Mouse (Mus musculus) c-Kit-negative CD71-positive TER-119-positive erythroid progenitor cells, embryonic 14.5 days (primary cell): ENCODE measurements around the gene Arhgef12.

Experiments
- DNase-seq: peaks from one replicate; pipeline ENCODE4 v3.0.0-alpha.2; 2013; ENCODE audit warnings: low read depth, low spot score

Gene Arhgef12

DNA sequence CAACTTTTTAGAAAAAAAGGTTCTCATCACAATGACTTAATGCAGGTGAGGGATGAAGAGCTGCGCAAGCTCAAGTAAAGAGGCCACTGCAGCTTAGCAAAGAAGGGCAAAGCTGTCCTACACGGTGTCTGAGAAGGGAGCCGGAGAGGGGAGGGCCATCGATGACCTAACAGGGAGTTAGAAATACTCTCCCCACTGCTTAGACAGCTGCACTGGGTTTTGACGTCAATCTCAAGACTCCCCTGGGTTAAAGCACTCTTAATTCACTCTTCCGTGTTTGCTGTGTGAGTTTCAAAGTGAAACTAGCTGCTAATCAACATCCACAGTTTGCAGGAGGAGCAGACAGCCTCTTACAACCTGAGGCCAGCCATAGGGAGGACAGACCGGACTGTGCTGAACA, 30.9 kb downstream of the Arhgef12 start:
- DNase-seq: no peak

DNA sequence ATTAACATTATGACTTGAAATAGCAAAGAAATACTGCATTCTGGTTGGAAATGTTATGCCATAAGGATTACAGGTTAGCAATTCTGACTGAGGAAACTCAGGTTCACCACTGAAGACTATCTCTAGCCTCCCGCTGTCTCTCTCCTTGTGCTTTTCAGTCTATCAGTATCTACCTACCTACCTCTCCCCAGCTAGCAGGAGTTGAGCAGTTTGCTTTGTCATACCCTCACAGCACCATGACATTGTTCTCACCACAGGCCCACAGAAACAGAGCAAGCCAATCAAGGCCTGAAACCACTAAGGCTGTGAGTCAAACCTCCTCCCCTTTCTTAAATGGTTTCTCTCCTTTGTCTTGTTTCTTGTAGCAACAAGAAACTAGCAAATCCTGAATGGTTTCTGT, 32.4 kb downstream of the Arhgef12 start:
- no peak for DNase-seq

DNA sequence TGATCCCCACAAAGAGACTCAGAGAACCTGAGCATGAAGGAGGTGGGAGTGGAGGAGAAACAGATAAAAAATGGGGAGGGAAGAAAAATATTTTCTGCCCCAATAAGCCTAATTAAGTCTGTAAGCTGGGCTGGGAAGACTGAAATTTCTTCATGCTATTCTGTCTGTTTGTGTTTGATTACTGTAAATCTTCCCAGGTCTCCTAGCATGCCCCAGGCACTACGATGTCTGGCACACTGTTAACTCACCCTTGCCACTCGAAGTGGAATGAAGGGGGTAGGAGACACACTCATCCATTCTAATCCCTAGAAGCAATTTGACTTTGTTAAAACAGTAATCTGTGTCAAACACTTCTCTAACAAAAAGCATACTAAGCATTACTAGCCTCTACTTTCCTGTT, 35.3 kb downstream of the Arhgef12 start:
- no peak for DNase-seq

DNA sequence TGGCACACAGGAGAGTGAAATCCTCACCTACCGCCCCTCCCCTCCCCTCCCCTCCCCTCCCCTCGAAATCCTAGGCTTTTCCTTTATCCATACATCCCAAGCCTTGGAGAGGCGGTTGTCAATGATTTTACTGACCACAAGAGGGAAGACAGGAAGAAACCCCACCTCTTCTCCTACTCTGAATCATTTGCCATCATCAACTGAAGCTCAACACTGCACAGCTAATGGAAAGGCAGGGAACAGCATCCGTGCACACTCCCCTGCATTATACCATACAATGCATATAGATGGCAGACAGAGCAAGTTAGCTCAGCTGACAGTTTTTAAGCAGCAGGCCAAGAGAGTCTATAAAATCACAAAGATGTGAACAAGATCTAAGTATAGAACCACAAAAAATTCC, 35.9 kb downstream of the Arhgef12 start:
- no peak for DNase-seq

DNA sequence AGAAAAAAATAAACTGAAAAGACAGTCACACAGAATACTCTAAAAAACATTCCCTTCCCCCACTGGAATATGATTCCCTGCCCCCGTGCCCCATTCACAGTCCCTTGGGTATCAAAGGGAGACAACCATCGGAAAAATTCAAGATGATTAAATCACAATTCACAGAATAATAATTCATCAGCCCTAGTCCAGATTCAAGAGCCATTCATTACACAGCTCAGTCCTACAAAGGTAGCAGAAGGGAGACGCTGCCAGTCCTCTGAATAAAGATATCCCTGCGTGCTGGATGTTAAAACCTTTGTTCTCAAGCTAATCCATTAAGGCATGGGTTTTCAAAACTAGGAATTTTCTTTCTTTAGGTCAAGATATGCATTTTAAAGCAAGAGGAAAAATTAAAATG, 36.5 kb downstream of the Arhgef12 start:
- DNase-seq: no peak

DNA sequence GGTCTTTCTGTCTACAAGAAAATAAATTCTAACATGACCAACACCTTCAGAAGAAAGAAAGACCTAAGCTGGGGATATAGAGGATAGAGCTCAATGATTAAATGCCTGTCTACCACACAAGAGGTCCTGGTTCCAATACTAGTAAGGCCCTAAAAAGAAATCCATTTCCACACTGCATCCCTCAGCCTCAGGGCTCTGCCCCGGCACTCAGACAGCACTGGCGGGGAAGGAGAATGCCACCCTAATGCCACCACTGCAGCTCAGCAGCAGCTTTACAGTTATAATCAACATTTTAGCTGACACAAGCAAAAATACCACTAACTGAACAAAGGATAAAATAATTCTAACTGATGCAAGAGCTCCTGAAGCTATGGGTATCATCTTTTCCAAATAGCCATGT, 36.9 kb downstream of the Arhgef12 start:
- DNase-seq: no peak

DNA sequence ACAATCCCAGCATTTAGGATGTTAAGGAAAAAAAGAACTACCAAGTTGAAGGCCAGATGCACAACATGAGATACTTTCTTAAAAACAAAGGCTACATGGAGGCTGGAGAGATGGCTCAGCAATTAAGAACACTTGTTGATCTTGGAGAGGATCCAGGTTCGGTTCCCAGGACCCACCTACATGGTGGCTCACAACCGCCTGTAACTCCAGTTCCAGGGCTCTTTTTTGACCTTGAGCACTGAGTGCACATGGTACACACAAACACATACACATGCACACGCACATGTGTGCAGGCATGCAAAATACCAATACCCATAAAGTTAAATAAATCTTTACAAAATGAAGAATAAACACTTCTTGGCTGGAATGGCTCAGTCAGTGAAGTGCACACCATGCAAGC, 39.1 kb downstream of the Arhgef12 start:
- no peak for DNase-seq

DNA sequence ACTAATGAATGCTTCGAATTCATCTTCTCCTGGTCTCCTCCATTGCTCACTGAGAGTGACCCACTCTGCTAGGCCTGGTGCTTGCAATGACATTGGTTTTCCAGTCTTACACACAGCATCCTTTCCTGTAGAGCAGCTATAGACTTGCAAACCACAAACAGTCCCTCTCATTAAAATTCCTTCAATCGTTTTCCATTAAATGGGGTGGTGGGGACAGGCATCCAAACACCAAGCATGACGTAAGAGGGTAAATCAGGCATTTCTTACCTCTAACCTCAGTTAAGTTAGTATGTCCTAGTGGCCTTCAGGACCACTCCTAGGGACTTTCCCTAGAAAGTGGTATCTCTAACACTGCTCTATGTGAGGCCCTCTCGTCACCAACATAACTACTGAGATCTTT, 41.8 kb downstream of the Arhgef12 start:
- no peak for DNase-seq

DNA sequence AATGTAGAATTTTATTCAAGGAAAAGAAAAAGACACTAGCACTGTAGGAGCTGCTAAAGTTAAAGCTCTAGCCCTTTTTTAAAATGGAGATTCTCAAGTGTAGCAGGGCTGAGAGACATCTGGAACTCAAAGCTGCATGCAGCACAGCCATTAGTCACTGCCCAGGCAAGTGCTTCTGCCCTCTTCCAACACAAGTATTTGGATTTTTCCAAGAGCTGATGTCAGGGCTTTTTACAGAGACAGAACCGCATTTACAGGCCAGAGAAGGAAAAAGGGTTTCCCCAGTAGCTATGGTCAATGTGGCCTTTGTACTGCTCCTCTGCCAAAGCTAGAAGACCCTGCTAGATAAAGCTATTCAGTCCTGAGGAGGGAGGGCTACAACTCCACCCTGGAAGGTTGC, 45.5 kb downstream of the Arhgef12 start:
- DNase-seq: no peak

DNA sequence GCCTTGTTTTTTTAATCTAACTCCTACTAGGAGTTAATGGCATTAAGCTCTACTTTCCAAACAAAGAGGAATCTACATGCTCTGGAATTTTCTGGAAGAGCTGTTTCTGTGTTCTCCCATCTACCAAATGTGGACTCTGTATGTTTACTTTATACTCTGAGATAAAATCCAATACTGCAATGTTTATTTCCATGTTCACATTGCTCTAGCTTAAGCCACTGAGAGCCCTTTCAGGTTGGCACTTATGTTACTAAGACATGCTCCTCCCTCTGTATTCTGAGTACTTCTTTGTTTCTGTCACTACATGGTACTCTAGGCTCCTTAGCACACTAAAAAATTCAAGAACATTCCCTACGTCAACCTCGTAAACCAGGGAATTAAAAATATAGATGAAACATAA, 56.6 kb downstream of the Arhgef12 start:
- no peak for DNase-seq

DNA sequence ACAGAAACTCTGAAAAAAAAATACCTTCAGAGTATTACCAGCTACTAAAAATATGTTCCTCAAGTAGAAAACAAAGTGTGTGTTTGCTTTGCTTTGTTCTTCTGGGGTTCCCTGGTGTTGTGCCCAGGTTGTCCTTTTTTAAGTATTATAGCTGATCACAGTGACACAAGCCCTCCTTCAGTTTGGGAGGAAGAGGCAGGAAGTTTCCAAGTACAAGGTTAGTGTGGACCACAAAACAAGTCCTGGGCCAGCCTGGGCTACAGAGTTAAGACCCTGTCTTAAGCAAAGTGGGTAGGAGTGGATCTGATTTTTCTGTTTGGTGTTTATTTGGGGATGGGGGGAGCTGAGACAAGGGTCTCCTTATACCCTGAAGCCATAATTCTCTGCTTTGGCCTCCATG, 62.6 kb downstream of the Arhgef12 start:
- no peak for DNase-seq

DNA sequence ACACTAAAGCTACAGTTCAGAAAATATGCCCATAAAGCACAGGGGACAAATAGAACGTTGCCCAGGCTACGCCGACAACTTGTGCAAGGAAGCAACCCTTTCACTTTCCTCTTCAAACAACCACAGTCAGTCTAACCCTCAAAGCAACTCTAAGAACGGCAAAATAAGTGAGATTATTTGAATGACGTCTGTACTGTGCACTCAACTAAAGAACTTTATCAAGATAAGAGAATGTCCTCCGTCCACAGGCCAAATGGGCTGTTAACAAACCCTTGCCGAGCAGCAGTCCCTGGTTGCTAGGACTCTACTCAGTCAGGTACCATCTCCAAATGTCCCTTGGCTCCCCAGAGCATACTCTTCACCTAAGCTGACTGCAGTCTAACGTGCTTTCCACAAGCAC, 68.6 kb downstream of the Arhgef12 start:
- no peak for DNase-seq

DNA sequence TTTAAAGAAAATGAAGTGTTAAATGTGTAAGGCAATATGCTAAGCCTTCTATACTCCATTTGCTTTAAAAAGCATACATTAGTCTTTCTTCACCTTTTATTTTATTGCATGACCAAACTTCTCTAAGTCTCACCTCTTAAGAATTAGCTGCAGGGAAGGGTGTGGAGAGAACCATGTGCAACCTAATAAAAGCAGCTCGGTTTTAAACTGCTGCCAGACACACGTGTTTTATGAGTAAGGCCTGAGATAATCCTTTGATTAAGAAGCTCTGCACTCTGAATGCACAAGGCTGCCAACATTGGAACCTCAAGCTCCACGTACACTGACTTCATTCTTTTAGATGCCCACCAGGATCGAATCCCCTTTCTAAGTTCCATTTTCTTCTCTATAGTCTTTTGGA, 71.8 kb downstream of the Arhgef12 start:
- no peak for DNase-seq

DNA sequence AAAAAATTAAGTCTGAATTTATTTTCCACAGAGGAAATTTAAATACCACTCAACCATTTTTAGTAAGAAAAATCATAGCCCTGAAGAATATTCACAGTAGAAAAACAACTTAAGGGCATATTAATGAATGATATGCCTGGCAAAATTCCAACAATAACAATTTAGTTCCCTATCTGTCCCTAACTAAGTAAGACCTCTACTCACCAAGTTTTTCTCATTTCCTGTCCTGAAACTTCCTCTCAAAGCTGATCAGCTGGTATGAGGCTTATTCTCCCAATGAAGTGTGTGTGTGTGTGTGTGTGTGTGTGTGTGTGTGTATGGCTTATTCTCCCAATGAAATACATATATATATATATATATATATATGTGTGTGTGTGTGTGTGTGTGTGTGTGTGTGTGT, 72.8 kb downstream of the Arhgef12 start:
- DNase-seq: no peak

DNA sequence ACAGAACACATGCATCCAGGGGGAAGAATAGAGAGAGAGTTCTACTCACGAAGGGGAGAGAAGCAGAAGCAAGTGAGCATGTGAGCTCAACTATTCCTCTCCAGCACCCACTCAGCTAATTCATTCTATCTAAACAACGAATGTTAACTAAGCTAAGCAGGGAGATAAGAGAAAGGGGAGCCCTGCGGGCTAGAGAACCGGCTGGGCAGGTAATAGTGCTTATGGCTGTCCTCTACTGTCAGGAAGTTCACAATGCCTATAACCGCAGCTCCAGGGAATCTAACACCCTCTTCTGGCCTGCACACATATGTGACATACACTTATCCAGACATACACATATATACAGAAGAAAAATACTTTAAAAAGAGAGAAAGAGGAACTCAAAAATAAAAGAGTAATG, 79.3 kb downstream of the Arhgef12 start:
- DNase-seq: no peak

DNA sequence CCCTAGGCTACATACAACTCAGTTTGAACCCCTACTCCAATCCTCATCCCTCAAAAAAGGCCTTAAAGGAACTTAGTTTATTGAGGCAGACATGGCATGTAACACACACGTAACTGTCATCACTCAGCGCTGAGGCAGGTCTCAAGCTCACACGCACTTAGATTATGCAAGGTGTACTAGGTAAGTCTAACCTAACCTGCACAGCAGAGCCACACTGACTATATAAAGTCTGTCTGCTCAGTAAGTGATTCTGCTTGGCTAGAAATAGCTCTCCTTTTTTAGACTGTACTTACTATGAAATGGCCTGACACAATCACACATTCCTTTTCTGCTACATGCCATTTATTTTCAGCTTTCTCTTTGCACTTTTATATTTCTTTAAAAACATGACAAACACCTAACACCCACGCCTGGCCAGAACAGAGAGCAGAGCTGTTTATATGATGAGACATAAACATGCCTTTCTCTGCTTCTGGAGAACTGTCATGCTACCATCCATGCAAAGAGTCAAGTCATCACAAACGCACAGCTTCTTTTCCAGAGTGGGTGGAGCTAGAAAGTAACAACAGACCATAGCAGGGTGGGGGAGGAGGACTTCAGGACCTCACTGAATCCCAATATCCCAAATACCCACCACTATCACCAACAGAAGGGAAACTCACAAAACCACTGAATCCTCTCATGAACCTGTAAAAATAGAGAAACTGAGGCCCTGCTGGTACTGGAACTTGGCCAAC, 85.4 kb downstream of the Arhgef12 start:
- no peak for DNase-seq

DNA sequence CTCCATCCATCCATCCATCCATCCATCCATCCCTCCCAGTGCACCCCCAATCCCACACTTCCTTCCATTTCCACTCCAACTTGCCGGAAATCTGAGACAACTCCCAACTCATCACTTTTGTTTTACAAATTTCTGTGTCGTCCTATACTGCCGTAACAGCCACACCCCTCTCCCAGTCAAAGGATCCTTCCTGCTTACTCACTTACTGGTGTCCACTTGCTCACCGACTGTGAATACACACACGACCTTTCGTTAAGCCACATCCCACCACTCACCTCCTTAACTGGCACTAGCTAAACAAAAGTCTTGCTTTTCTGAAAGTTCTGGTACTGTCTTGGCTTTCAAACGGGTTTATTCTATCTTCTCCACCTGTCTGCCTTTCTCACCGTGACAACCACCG, 87.4 kb downstream of the Arhgef12 start:
- DNase-seq: no peak

DNA sequence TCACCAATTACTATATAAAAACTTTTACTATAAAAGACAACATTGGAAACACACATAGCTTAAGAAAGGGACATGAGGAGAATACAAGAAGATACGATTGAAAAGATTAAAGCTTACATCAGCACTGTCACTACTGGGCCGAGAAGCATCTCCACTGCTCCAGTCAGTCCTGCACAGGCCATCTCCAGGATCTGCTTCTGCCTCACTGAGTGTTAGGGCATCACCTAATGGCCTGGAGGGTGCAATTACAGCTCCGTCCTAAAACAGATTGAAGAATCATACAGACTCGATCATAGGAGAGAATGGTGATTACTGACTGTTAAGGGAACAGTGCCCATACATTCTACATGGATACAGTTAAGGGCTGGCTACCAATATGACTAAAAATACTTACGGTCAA, 91.3 kb downstream of the Arhgef12 start:
- no peak for DNase-seq

DNA sequence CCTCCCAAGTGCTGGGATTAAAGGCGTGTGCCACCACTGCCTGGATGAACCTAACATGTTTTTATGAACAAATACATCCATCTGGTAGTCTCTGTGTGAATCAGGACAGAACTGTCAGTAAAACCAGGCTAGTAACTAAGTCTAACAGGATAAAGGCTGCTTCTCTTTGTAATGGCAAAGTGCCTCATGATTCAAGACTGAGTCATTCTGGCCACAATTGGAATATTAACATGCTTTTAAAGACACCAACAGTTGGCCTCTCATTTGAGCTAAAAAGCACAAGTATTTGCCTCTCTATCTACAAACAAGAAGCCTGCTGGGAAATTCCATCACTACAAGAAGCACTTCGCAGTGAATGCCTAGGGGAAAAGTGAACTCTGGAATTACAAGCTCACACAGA, 91.7 kb downstream of the Arhgef12 start:
- no peak for DNase-seq

DNA sequence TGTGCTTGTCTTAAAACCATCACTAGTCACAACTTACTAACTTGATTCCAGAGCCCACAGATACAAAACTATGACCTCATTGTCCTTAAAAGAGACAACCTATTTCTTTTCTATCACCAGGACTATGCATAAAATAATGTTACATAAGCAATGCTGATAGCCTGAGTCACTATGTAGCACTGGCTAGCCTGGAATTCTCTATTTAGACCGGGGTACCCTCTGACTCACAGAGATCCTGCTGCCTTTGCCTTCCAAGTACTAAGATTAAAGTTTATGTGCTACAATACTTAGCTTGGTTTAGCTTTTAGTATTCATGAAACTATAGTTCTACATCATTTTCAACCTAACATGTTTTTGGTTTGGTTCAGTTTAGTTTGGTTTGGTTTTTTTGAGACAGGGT, 92.2 kb downstream of the Arhgef12 start:
- DNase-seq: no peak

DNA sequence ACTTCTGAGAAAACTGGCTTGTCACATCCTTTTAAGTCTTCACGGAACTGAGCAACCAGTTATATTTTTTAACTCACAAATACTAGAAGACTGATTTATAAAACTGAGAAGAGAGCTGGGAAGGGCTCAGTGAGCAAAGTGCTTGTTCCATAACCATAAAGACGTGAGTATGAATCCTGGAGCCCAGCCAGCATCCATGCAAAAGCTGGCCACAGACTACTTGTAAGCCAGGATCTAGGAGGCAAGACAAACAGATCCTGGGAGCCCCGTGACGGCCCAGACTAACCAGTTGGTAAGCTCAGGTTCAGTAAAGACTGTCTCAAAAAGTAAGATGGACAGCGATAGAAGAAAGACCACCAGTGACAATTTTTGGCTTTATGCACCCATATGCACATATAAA, 94.5 kb downstream of the Arhgef12 start:
- no peak for DNase-seq

DNA sequence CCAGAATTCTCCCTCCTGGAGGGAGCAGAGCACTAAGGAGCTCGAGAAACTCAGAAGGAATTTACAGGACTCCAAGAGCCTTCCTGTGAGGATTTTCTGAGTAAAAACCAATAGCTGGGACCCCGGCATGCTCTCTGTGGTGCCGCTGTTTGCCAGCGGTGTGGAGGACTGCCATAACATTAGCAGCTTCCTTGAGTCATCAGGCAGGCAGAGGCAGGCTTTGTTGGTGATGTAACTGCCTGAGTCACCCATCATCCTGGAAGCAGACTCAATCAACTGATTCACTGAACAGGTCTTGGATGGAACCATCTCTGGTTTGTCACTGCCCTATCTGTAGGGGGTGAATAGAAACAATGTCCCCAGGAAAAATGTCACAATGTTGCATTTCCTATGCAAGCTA, 96.0 kb downstream of the Arhgef12 start:
- no peak for DNase-seq

DNA sequence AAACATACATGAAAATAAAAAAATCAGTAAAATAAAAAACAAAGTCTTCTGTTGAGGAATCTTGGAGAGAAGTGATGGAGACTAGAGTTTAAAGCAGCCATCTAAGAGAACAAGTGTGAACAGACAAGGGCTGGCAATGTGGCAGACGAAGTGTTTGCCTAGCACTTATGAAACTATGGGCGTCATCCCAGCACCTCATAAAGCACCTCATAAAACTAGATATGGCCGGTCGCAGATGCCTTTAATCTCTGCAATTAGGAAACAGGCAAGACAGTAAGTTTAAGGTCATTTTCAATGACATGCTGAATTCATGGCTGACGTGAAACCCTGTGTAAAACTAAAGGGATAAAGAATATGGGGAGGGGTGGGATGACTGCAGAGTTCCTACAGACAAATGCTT, 103.2 kb downstream of the Arhgef12 start:
- DNase-seq: no peak

DNA sequence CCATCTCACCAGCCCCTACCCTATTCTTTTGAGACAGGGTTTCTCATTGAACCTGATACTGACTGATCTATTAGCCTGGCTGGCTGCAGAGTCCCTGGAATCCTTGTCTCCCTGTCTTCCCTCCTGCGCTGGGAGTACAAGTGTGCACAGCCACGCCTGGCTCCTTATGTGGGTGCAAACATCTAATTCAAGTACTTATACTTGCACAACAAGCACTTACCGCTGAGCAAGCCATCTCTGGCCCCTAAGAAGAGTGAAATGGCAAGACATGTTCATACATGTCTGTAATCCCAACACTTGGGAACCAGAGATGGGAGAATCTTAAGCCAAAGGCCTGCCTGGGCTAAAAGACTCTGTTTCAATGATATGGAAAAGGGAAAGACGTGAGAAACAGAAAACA, 104.0 kb downstream of the Arhgef12 start:
- DNase-seq: no peak
